In the genomic region with DNA sequence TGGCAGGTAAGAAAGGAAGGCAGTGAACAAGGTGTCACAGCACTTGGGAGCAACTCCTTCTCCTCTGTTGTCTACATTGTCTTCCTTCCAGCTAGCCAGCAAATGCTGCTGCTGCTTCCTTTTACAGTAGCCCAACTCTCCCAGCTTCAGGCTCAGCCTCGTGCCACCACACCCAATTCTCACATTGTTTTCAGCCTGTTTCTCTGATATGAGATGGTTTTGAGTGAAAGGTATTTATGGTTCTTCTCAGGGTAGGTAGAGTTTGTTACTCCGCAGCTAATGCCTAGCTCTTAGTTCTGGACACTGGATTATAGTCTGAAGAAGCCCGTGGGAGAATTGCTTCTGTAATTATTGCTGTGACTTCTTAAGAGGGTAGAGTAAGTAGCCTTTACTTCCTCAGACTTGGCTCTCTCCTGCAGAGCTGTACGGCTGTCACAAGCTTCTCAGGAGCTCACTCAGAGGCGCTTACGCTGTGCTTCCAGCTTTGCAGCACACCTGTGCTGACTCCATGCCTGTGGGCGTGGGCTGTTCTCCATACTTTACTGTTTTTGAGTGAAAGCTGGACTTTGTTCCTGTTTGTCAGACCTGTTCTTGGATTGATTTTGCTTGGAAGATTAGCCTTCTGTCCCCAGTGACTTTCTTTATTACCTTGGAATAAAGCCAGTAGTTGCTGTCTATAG, we compare ENCODE assay signal across 22 mouse cellular contexts.
DNase-seq lines count a peak whose midpoint lies in the region; ATAC-seq and TF ChIP-seq lines count a peak whose summit lies in the region.
"Had no signal": no experiment of that assay in that cellular context is flagged by ENCODE, and none has a peak within 500 bp of the region (broad histone marks: within the 10 kb centered on the region; RNA-seq: fewer than 3 reads in every experiment).

No protein-coding gene starts in this region.

- no peaks in the 10 kb centered on the region for H3K36me3 ChIP-seq in kidney, adult 2 months (ENCODE audit: control insufficient read depth, insufficient read depth, low read length)
- no peaks in the 10 kb centered on the region; the same call in 1 of the 2 replicates for H3K36me3 ChIP-seq in kidney, embryonic 14.5 days (ENCODE audit: control insufficient read depth, insufficient read depth, low read length)
- H3K36me3 ChIP-seq in intestine, embryonic 15.5 days, result no peaks in the 10 kb centered on the region
- no peaks in the 10 kb centered on the region for H3K36me3 ChIP-seq in kidney, postnatal 0 days (ENCODE audit: insufficient read depth, low read length)
- H3K36me3 ChIP-seq in stomach, embryonic 16.5 days (ENCODE audit: control insufficient read depth, insufficient read depth, low read length), result no peaks in the 10 kb centered on the region
- H3K36me3 ChIP-seq: embryonic facial prominence, embryonic 12.5 days; neural tube, embryonic 13.5 days had no signal

- peaks cover 17% of the 10 kb centered on the region for H3K4me1 ChIP-seq in kidney, adult 2 months (ENCODE audit: control insufficient read depth, insufficient read depth, low read length)
- peaks cover 6% of the 10 kb centered on the region for H3K4me1 ChIP-seq in kidney, embryonic 14.5 days (ENCODE audit: control insufficient read depth, insufficient read depth, low read length)
- H3K4me1 ChIP-seq in intestine, embryonic 15.5 days (replicated peaks), result peaks cover 20% of the 10 kb centered on the region
- peaks cover 10% of the 10 kb centered on the region for H3K4me1 ChIP-seq in kidney, postnatal 0 days (replicated peaks; ENCODE audit: insufficient read depth, low read length)
- H3K4me1 ChIP-seq in stomach, embryonic 16.5 days (ENCODE audit: control insufficient read depth, insufficient read depth, low read length), result peaks cover 34% of the 10 kb centered on the region

- peak; percentile 42 for DNase-seq in kidney, adult 2 months
- DNase-seq in kidney, postnatal 0 days (ENCODE audit: low spot score), result no peak
- no peak for DNase-seq in embryo, embryonic 10.5 days (ENCODE audit: low spot score)
- no peak for DNase-seq in embryo, embryonic 10 days (ENCODE audit: low spot score)
- DNase-seq: adrenal gland, postnatal 10 days; cerebellum, adult 11-12 months; cerebellum, postnatal 36 days; heart, adult 11 months; layer of hippocampus, adult 9-11 months; lung, adult 2 months; right cerebral cortex, postnatal 25 days; thymus, adult 2 months had no signal

- WGBS in kidney, adult 2 months, result 38% methylated on average over 7 of the region's 7 CpGs
- 66% methylated on average over 7 of the region's 7 CpGs for WGBS in kidney, embryonic 14.5 days
- WGBS in intestine, embryonic 15.5 days, result 59% methylated on average over 7 of the region's 7 CpGs
- whole genome bisulfite sequencing in kidney, postnatal 0 days, result 67% methylated on average over 7 of the region's 7 CpGs
- WGBS in stomach, embryonic 16.5 days, result 49% methylated on average over 7 of the region's 7 CpGs

- H3K4me2 ChIP-seq in kidney, embryonic 14.5 days (replicated peaks; ENCODE audit: low read depth, low read length), result no peak overlapping the region
- peak overlapping the region; percentile 43 for H3K4me2 ChIP-seq in intestine, embryonic 15.5 days (replicated peaks)
- H3K4me2 ChIP-seq in kidney, postnatal 0 days (ENCODE audit: low read length), result no peak overlapping the region
- H3K4me2 ChIP-seq in stomach, embryonic 16.5 days (ENCODE audit: low read depth, low read length), result peak overlapping the region; percentile 30; the same call in 1 of the 2 replicates
- H3K4me2 ChIP-seq: embryonic facial prominence, embryonic 12.5 days; forebrain, embryonic 13.5 days; midbrain, embryonic 11.5 days; neural tube, embryonic 13.5 days had no signal

- TF ChIP-seq POLR2A in kidney, adult 2 months (IDR thresholded peaks at IDR 0.05; ENCODE audit: low read depth, low read length), result no peak

- H3K9ac ChIP-seq in kidney, embryonic 14.5 days (ENCODE audit: low read depth, low read length), result no peak overlapping the region
- H3K9ac ChIP-seq in intestine, embryonic 15.5 days, result 0 out of 2 replicates have a peak overlapping the region, but pooled peaks have one; percentile 2
- no peak overlapping the region for H3K9ac ChIP-seq in kidney, postnatal 0 days (ENCODE audit: low read depth, low read length)
- H3K9ac ChIP-seq in stomach, embryonic 16.5 days (ENCODE audit: low read length), result peak overlapping the region; percentile 9; the same call in 1 of the 2 replicates
- H3K9ac ChIP-seq: embryonic facial prominence, embryonic 12.5 days; forebrain, embryonic 13.5 days; neural tube, embryonic 13.5 days had no signal

- no peaks in the 10 kb centered on the region for H3K27me3 ChIP-seq in kidney, adult 2 months (replicated peaks; ENCODE audit: control insufficient read depth, insufficient read depth, low read length)
- no peaks in the 10 kb centered on the region for H3K27me3 ChIP-seq in kidney, embryonic 14.5 days (ENCODE audit: control insufficient read depth, insufficient read depth, low read length)
- H3K27me3 ChIP-seq in intestine, embryonic 15.5 days (replicated peaks), result no peaks in the 10 kb centered on the region
- no peaks in the 10 kb centered on the region for H3K27me3 ChIP-seq in kidney, postnatal 0 days (ENCODE audit: insufficient read depth, low read length)
- H3K27me3 ChIP-seq in stomach, embryonic 16.5 days (ENCODE audit: control insufficient read depth, insufficient read depth, low read length), result no peaks in the 10 kb centered on the region
- H3K27me3 ChIP-seq: embryonic facial prominence, embryonic 12.5 days; forebrain, embryonic 13.5 days; neural tube, embryonic 13.5 days had no signal

- no peak for TF ChIP-seq CTCF in kidney, adult 2 months (conservative IDR thresholded peaks at IDR 0.05; ENCODE audit: insufficient read depth, insufficient read length, low read depth, low read length)
- TF ChIP-seq CTCF in kidney, postnatal 0 days (IDR thresholded peaks at IDR 0.05; ENCODE audit: low read depth), result no peak

- H3K9me3 ChIP-seq in kidney, embryonic 14.5 days (ENCODE audit: control insufficient read depth, low read length), result no peaks in the 10 kb centered on the region
- no peaks in the 10 kb centered on the region for H3K9me3 ChIP-seq in intestine, embryonic 15.5 days
- no peaks in the 10 kb centered on the region for H3K9me3 ChIP-seq in kidney, postnatal 0 days (replicated peaks; ENCODE audit: low read length)
- no peaks in the 10 kb centered on the region for H3K9me3 ChIP-seq in stomach, embryonic 16.5 days (replicated peaks; ENCODE audit: control insufficient read depth, low read length)
- H3K9me3 ChIP-seq: embryonic facial prominence, embryonic 12.5 days; forebrain, embryonic 13.5 days; hindbrain, embryonic 10.5 days; neural tube, embryonic 13.5 days had no signal

- no peak for ATAC-seq in kidney, embryonic 14.5 days (ENCODE audit: low FRiP score, low TSS enrichment)
- peak; percentile 94 for ATAC-seq in intestine, embryonic 15.5 days
- ATAC-seq in kidney, postnatal 0 days (replicated peaks; ENCODE audit: low FRiP score, low read depth), result peak; percentile 57; the same call in 1 of the 2 replicates
- peak; percentile 85 for ATAC-seq in stomach, embryonic 16.5 days (ENCODE audit: insufficient read depth, low FRiP score)
- ATAC-seq: forebrain, embryonic 13.5 days; inflammation-experienced regulatory T-cells, adult 6 months had no signal

- peak overlapping the region; percentile 30; the same call in 1 of the 2 replicates for H3K27ac ChIP-seq in kidney, adult 2 months (ENCODE audit: insufficient read depth, low read depth, low read length)
- no peak overlapping the region; the same call in 1 of the 2 replicates for H3K27ac ChIP-seq in kidney, embryonic 14.5 days (ENCODE audit: low read depth, low read length)
- peak overlapping the region; percentile 77 for H3K27ac ChIP-seq in intestine, embryonic 15.5 days
- peak overlapping the region; percentile 56 for H3K27ac ChIP-seq in kidney, postnatal 0 days
- peak overlapping the region; percentile 89 for H3K27ac ChIP-seq in stomach, embryonic 16.5 days (ENCODE audit: low read length)
- H3K27ac ChIP-seq: embryonic facial prominence, embryonic 12.5 days; forebrain, embryonic 13.5 days; hindbrain, embryonic 10.5 days; macrophage; neural tube, embryonic 13.5 days had no signal

- no peak overlapping the region for H3K4me3 ChIP-seq in kidney, adult 2 months (ENCODE audit: insufficient read depth, low read depth, low read length)
- no peak overlapping the region for H3K4me3 ChIP-seq in kidney, embryonic 14.5 days (ENCODE audit: low read length)
- no peak overlapping the region for H3K4me3 ChIP-seq in intestine, embryonic 15.5 days (replicated peaks)
- H3K4me3 ChIP-seq in kidney, postnatal 0 days (replicated peaks; ENCODE audit: low read depth, low read length), result no peak overlapping the region
- H3K4me3 ChIP-seq in stomach, embryonic 16.5 days (replicated peaks; ENCODE audit: low read length), result no peak overlapping the region
- H3K4me3 ChIP-seq: embryonic facial prominence, embryonic 12.5 days; forebrain, embryonic 13.5 days; hindbrain, embryonic 10.5 days; neural tube, embryonic 13.5 days had no signal

Comparison
In these comparisons a context has a peak if more than half of its experiments do, and no peak if none do; other contexts are left out.
1. H3K4me2 ChIP-seq: peak in intestine, embryonic 15.5 days (single experiment) and stomach, embryonic 16.5 days (single experiment); none in kidney, embryonic 14.5 days (single experiment) and kidney, postnatal 0 days (single experiment).
2. H3K9ac ChIP-seq: peak in intestine, embryonic 15.5 days (single experiment) and stomach, embryonic 16.5 days (single experiment); none in kidney, embryonic 14.5 days (single experiment) and kidney, postnatal 0 days (single experiment).